Mouse (Mus musculus) hindbrain, postnatal 0 days (tissue): ENCODE measurements around the gene D1Ertd622e. TPM values are rescaled to one million over a fixed set of nuclear protein-coding genes. Genes with fewer than 3 reads are reported as not detected.

Experiments used
- ATAC-seq: fragments of 200-750 bp; cut with Nextera tagmentation; 2 replicates; pipeline ENCODE4 v1.8.0; 2017; ENCODE audit warnings: mild to moderate bottlenecking, moderate TSS enrichment, moderate library complexity
- DNase-seq: peaks from one replicate; pipeline ENCODE4 v3.0.0-alpha.2; 2015; ENCODE audit warnings: low spot score
- H3K27ac ChIP-seq: fragments of 300-500 bp; sonication (generic); 2 replicates; pipeline ENCODE4 v1.5.1; 2014; ENCODE audit warnings: mild to moderate bottlenecking
- H3K27me3 ChIP-seq: fragments of 300-500 bp; sonication (generic); 2 replicates; pipeline ENCODE4 v1.6.1; 2014; ENCODE audit warnings: low read length, mixed read lengths; ENCODE audit not compliant: insufficient read depth
- H3K36me3 ChIP-seq: fragments of 300-500 bp; sonication (generic); 2 replicates; pipeline ENCODE4 v1.6.1; 2014; ENCODE audit warnings: low read length, mixed read lengths; ENCODE audit not compliant: insufficient read depth
- H3K4me1 ChIP-seq: fragments of 300-500 bp; sonication (generic); 2 replicates; pipeline ENCODE4 v1.6.1; 2014; ENCODE audit warnings: antibody characterized with exemption, low read length, mixed read lengths; ENCODE audit not compliant: insufficient read depth
- H3K4me2 ChIP-seq: fragments of 300-500 bp; sonication (generic); 2 replicates; pipeline ENCODE4 v1.6.1; 2014; ENCODE audit warnings: low read depth, mild to moderate bottlenecking, low read length, moderate library complexity, mixed read lengths
- H3K4me3 ChIP-seq: fragments of 300-500 bp; sonication (generic); 2 replicates; pipeline ENCODE4 v1.5.1; 2014; ENCODE audit warnings: low read length
- H3K9ac ChIP-seq: fragments of 300-500 bp; sonication (generic); replicated peaks from 2 replicates; pipeline ENCODE4 v1.6.1; 2014; ENCODE audit warnings: mild to moderate bottlenecking, low read length, moderate library complexity, mixed read lengths
- H3K9me3 ChIP-seq: fragments of 300-500 bp; sonication (generic); 2 replicates; pipeline ENCODE4 v1.6.1; 2016; ENCODE audit warnings: low read length, mixed read lengths
- CTCF ChIP-seq: IDR thresholded peaks from 2 replicates; pipeline ENCODE4 v1.5.1; 2016; ENCODE audit warnings: antibody characterized with exemption, control low read depth, low read depth
- WGBS: fragments of 180-500 bp; shearing (Covaris S2); extraction: QIAGEN DNeasy Blood & Tissue Kit; methylation state at CpG from one replicate; pipeline ENCODE4 v1.1.7; 2014; 5-methylcytosine and 5-hydroxymethylcytosine counted together
- polyA plus RNA-seq: library from polyadenylated mRNA; unstranded; fragments of >200 nt; fragmentation: Nextera tagmentation; extraction: Ambion mirVana; gene quantifications from 2 replicates; pipeline ENCODE4 v1.2.1, GENCODE M21; 2015
- total RNA-seq: library from RNA; depleted of rRNA; stranded (reverse); fragments of >200 nt; gene quantifications from 2 replicates; pipeline ENCODE4 v1.2.3, GENCODE M21; 2014

D1Ertd622e gene
- total and polyA plus RNA-seq, 2 experiments from 2014 or later: 57.0 to 58.3 TPM

DNA sequence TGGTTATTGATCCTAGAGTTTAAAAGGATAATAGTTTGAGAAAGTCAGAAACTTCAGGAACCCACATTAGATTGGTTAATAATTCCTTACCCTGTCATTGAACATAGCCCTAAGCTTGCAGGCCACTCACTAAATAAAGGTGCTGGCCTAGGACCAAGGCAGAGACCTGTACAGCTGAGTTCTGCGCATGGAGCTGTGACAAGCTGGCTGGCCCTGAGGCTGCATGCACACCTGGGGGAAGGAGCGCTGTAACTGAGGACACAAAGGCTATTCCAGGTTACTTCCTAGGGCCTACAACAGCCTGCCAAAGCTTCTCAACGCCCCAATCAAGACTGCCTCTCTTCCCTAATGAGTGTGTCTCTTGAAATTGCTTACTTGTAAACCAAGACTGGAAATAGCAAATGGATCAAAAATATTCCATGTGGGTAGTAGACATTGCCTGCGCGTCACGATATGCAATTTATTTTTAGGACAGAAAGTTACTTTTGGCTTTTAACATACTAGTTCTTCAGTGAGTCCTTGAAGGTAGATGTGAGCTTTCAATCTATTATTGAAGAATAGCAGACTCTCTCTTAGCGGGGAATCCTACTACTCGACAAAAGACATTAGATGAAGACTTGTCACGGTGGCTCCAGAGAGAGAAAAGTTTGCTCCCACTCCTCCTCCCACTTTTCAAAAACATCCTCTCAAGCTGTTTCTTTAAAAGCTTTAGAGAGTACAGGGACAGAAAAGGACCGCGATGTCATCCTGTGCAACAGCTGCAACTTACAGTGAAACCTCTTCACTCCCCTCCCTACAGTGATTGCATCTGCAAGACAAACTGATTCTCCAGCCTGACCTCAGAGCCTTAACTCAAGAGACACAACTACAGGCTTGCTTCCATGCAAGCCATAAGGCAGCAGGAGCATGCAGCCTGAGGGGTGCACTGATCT, 47.1 kb downstream of the D1Ertd622e start:
- Histone ChIP-seq H3K27me3 (no peaks in the 10 kb centered on the region), H3K27ac (no peak overlapping the region), H3K4me2 (no peak overlapping the region), H3K4me1 (no peaks in the 10 kb centered on the region), H3K9me3 (no peaks in the 10 kb centered on the region), H3K4me3 (no peak overlapping the region), H3K9ac (no peak overlapping the region), H3K36me3 (no peaks in the 10 kb centered on the region)
- ATAC-seq (no peak), DNase-seq (no peak)
- 68% methylated on average over 11 of the region's 11 CpGs for WGBS
- TF ChIP-seq CTCF: no peak

DNA sequence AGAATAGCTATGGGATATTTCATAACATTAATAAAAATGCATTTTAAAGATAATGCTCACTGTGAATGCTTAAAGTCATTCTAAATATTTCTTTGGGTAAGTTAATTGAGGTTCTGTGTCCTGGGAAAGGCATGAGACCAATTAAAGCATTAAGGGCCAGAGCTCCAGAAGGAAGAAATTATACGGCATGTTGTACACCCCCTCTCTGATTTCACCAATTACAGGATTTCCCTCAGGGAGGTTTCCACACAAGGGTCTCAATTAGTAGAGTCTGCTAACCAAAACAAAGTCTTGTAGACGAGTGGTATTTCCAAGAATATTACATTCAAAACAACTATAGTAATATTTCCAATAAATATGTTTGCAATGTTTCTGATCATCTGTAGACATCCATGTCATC, 50.1 kb downstream of the D1Ertd622e start:
- no peak for TF ChIP-seq CTCF
- Histone ChIP-seq H3K4me2 (no peak overlapping the region), H3K9me3 (no peaks in the 10 kb centered on the region), H3K9ac (no peak overlapping the region), H3K4me3 (no peak overlapping the region), H3K27ac (no peak overlapping the region), H3K36me3 (no peaks in the 10 kb centered on the region), H3K27me3 (no peaks in the 10 kb centered on the region), H3K4me1 (no peaks in the 10 kb centered on the region)
- DNase-seq (no peak), ATAC-seq (no peak)
- 65% methylated on average over 2 of the region's 2 CpGs for WGBS

DNA sequence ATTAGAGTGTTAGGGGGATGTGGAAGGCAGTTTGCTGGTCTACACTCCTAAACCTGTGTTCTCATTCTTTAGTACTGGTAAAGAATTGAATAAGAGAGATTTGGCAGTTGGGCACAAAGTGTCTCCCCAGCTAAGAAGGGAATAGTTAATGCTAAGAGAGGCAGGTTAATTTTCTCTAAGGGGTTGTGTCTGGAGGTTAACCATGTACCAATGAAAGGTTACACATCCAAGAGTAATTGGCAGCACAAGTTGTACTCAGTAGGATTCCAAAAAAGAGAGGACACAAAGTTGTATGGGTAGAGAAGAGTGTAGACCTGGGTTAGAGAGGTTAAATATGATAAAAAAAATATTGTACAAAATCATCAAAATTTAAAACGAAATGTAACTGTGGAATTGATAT, 58.5 kb downstream of the D1Ertd622e start:
- Histone ChIP-seq H3K9me3 (no peaks in the 10 kb centered on the region), H3K36me3 (no peaks in the 10 kb centered on the region), H3K4me1 (no peaks in the 10 kb centered on the region), H3K4me2 (no peak overlapping the region), H3K27me3 (no peaks in the 10 kb centered on the region), H3K4me3 (no peak overlapping the region), H3K27ac (no peak overlapping the region), H3K9ac (no peak overlapping the region)
- no peak for TF ChIP-seq CTCF
- ATAC-seq: no peak
- no peak for DNase-seq
- WGBS: 89% methylated on average over 1 of the region's 1 CpGs

DNA sequence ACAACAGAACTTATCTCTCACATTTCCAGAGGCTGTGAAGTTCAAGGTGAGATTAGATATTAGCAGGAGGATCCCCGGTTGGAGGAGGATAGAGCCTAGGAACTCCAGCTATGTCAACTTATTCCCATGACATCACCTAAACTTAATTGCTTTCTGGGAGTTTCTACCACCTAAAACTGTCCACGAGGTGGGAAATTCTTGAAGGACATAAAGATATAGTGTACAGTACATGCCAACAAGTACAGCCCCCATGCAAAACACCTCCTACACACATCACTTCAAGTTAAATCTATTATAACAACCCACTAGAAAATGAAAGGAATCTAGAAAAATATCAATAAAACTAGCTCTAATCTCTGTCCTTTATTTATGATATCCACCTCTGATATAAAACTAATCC, 61.5 kb downstream of the D1Ertd622e start:
- no peak for ATAC-seq
- no peak overlapping the region for H3K9ac ChIP-seq
- H3K36me3 ChIP-seq: no peaks in the 10 kb centered on the region
- no peaks in the 10 kb centered on the region for H3K4me1 ChIP-seq
- WGBS: 89% methylated on average over 2 of the region's 2 CpGs
- no peaks in the 10 kb centered on the region for H3K27me3 ChIP-seq
- no peak overlapping the region for H3K4me2 ChIP-seq
- no peak overlapping the region for H3K27ac ChIP-seq
- TF ChIP-seq CTCF: no peak
- DNase-seq: no peak
- H3K4me3 ChIP-seq: no peak overlapping the region
- H3K9me3 ChIP-seq: no peaks in the 10 kb centered on the region

DNA sequence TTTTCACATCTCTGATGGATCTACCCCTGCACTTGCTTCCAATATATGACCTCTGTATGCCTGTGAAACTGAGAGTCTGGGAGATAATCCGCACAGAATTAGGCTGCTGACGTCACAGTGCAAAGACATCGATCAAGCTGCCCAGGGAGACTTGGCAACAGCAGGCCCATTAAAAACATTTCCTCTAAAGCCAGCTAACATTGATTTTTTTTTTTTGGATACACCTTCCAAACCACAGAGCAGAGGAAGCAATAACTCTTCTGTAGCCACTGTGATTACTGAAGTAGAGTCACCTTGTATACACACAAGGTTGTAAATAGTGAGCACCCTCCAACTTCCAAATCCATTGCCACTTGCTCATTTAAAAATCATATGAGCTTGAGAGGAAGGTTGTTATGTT, 62.8 kb downstream of the D1Ertd622e start:
- no peaks in the 10 kb centered on the region for H3K27me3 ChIP-seq
- DNase-seq (no peak), ATAC-seq (no peak)
- no peak overlapping the region for H3K9ac ChIP-seq
- no peak for TF ChIP-seq CTCF
- H3K4me3 ChIP-seq: no peak overlapping the region
- 76% methylated on average over 3 of the region's 3 CpGs for WGBS
- H3K9me3 ChIP-seq: no peaks in the 10 kb centered on the region
- no peak overlapping the region for H3K27ac ChIP-seq
- H3K4me1 ChIP-seq: no peaks in the 10 kb centered on the region
- no peak overlapping the region for H3K4me2 ChIP-seq
- no peaks in the 10 kb centered on the region for H3K36me3 ChIP-seq

DNA sequence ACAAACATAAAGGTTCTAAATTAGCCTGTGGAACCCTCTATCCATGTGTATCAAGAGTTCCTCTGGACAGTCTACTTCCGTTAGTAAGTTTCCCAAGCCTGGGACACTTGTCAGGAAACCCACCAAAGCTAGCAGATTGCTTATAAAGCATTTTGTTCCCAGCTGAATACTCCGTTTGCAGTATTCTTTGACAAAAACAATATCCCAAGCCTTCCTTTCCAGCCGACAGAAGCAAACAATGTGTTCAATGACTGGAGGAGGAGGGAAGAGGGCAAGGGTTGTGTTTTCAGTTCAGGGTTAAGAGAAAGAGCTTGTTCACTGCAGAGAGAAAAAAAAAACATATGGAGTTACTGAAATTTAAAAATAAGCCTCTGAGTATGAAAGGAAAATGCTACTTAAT, 73.3 kb downstream of the D1Ertd622e start:
- Histone ChIP-seq H3K9me3 (no peaks in the 10 kb centered on the region), H3K4me2 (no peak overlapping the region), H3K9ac (no peak overlapping the region), H3K36me3 (no peaks in the 10 kb centered on the region), H3K27ac (no peak overlapping the region), H3K4me1 (no peaks in the 10 kb centered on the region), H3K4me3 (no peak overlapping the region), H3K27me3 (no peaks in the 10 kb centered on the region)
- no peak for TF ChIP-seq CTCF
- no peak for DNase-seq
- WGBS: 21% methylated on average over 3 of the region's 3 CpGs
- no peak for ATAC-seq

DNA sequence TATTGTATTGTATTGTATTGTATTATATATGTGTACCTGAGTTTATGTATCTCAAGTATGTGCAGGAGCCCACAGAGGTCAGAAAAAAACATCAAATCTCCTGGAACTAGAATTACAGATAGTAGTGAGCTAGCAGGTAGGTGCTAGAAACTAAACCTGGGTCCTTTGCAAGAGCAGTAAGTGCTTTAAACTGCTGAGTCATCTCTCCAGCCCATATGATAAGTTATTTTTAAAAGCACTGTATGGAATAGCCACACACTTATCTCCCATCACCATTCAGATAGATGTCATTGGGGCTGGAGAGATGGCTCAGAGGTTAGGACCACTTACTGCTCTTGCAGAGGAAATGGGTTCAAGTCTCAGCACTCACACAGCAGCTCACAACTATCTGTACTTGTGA, 76.8 kb downstream of the D1Ertd622e start:
- H3K27me3 ChIP-seq: no peaks in the 10 kb centered on the region
- DNase-seq: no peak
- no peaks in the 10 kb centered on the region for H3K9me3 ChIP-seq
- H3K4me1 ChIP-seq: no peaks in the 10 kb centered on the region
- TF ChIP-seq CTCF: no peak
- ATAC-seq: no peak
- no peak overlapping the region for H3K27ac ChIP-seq
- no peak overlapping the region for H3K9ac ChIP-seq
- no peak overlapping the region for H3K4me3 ChIP-seq
- no peak overlapping the region for H3K4me2 ChIP-seq
- no peaks in the 10 kb centered on the region for H3K36me3 ChIP-seq
